Mouse (Mus musculus): Measurements from ENCODE around the gene Neurl4.
"Not testable (repeated sequence)": the region's sequence is repeated elsewhere in the genome, so short reads cannot be mapped to it uniquely, and the experiment has no call there.

Neurl4 gene

DNA sequence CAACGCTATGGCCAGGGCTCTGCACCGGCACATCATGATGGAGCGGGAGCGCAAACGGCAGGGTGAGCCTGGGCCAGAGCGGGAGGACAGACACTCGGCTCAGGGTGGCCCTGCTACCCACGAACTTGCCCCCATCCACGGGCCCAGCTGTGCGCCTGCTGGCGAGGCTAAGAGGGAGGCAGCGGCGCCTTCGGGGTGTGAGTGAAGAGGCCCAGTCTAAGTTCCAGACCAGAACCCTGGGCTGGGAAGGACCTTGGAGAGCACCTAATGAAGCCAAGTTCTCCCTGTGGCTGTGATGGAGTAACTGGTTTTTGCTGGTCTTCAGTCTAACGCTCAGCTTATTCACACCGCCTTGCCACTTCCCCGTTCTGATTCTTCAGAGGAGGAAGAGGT, 13.5 kb downstream of the Neurl4 start:
- DNase-seq, result no peak

DNA sequence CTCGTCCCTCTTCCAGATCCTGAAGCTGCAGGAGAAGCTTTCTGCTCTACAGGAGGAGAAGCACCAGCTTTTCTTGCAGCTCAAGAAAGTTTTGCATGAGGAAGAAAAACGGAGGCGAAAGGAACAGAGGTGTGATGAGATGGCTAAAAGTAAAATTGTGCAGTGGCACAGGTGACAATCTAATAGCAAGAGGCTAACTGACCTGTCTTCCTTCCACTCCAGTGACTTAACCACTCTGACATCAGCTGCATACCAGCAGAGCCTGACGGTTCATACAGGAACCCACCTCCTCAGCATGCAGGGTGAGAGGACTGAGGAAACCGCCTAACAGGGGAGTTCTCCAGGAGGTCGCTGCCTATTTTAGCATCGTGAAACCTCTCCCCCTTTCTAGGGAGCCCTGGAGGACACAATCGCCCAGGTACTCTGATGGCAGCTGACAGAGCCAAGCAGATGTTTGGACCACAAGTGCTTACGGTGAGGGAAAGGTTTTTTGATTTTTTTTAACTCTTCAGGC, 14.1 kb downstream of the Neurl4 start:
- no peak for DNase-seq

DNA sequence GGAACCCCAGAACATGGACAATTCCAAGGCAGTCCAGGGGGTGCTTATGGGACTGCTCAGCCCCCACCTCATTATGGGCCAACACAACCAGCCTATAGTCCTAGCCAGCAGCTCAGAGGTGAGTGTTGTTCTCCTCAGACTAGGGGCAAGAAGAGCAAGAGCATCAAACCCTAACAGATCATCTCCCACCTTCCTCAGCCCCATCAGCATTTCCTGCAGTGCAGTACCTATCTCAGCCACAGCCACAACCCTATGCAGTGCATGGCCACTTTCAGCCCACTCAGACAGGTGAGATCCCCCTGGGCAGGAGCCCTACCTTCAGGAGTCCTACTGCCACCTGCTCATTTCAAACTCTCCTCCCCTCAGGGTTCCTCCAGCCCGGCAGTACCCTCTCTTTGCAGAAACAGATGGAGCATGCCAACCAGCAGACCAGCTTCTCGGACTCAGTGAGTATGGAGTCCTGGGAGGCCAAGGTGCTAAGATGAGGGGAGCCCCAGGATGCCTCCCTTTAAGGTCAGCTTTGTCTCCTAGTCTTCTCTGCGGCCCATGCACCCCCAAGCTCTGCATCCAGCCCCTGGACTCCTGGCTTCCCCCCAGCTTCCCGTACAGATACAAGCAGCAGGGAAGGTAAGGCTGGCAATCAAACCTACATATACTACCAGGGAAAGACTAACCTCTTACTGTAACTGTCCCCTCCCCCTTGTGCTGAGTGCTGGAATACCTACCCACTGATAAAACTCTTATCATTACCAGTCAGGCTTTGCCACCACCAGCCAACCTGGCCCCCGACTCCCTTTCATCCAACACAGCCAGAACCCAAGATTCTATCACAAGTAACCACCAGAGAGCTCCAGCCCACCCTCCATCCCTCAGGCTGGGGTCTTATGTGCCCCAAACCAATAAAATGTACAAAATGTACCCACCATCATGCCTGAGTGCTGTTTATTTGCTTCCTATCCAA, 15.1 kb downstream of the Neurl4 start:
- DNase-seq, result no peak

DNA sequence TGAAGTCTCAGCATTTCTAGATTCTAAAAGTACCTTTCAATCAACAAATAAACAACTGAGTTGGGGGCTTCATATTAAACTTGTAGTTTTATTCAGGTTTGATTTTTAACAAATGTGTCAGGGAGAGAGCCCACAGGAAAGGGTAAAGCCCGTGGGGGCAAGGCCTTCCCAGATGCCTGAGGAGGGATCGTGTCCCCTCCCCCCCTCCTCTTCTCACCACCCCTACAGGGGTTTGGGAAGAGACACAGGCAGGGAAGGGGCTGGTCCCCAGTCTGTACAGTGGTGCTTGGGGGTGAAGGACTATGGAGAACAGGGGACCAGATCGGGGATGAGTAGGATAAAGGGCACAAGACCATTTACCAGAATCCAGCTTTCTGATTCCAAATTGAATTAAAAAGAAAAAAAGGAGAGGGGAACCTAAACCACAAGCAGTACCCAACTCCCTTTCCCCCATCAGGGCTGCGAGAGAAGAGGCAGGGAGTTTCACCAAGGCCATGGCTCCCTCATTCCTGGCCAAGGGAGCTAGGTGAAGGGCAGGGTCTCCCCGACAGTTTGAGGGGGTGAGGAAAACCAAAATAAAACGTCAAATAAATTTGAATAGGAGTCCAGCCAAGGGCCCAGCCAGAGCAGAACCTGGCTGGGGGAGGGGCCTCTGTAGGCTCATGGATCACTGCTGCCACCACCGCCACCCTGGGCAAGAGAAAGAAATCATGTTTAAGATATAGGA, 15.9 kb downstream of the Neurl4 start:
- DNase-seq, result not testable (repeated sequence)

DNA sequence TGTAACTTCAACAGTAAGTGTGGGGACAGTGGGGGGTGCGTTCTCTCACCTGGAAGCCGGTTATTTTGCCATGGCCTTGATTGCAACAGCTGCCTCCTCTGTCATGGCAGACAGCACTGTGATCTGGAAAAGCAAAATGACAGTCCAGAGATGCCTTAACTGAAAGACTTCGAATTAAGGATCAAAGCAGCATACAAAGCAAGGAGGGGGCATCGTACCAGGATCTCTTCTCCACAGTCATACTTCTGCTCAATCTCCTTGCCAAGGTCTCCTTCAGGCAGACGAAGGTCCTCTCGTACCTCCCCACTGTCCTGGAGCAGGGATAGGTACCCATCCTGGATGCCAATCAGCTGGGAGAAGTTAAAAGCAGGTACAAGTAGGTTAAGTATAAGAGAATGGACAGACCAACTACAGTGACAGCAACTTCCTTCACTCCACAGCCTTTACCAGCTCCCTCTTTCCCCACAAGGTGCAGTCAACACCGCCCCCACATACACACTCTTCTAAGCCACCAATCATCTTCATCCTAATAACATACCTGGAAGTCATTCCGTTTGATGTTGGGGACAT, 16.6 kb downstream of the Neurl4 start:
- no peak for DNase-seq

DNA sequence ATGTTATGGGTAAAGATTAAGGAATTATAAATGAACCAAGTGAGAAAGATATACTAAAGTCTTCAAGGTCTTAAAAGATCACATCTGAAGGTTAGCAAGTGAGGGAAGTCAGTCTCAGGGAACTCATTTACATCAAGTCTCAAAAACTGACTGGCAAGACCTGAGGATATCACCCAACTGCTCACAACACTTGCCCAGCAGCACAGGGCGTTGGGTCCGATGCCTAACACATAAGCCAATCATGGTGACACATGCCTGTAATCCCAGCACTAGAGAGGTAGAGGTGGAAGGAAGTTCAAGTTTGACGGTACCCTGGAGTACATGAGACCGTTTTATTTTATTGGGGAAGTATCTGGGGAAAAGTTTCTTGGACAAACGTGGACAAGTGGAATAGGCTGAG, 17.2 kb downstream of the Neurl4 start:
- no peak for DNase-seq

DNA sequence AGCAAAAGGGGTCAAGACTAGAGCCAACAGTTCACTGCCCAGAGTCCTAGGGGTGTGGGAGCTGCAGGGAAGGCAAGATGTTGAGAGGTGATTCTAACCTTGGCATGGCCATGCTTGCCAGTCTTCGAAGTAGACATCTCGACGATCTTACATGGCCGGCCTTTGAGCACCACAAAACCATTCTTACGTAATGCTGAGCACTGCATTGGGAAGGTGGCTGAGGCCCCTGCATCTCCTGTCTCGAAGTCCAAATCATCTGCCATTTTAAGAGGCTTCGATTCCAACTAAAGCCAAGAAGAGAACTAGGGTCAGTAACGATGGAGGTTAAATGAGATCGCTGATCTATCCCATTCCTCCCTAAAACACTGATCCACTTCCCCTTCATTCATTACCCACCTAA, 18.2 kb downstream of the Neurl4 start:
- DNase-seq, result no peak

DNA sequence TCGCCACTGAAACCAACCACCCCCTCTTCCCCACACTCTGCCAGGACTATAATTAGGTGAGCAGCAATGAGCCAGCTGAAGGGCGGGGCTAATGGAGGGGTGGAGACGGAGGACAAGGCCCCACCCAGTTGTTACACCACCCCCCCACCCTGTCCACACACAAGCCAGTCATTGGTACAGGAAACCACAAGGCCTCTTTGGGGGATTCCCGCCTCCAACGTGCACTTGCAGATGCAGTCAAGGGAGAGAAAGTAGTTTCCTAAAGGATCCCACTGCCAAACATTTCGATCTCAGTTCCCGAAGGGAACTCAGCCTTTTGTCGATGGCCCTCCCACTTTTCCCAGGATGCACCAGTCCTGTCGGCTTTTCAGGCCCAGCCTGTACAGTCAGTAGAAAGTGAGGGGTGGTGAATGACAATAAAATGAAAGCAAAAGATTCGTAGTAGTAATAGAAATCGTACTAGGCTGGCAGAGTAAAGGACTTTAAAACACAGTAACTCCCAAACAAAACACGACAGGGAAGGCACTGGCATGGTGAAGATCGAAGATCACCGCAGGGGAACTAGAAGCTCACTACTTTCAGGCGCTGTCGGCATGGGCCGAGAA, 18.9 kb downstream of the Neurl4 start:
- DNase-seq, result peak; percentile 90 to 94

DNA sequence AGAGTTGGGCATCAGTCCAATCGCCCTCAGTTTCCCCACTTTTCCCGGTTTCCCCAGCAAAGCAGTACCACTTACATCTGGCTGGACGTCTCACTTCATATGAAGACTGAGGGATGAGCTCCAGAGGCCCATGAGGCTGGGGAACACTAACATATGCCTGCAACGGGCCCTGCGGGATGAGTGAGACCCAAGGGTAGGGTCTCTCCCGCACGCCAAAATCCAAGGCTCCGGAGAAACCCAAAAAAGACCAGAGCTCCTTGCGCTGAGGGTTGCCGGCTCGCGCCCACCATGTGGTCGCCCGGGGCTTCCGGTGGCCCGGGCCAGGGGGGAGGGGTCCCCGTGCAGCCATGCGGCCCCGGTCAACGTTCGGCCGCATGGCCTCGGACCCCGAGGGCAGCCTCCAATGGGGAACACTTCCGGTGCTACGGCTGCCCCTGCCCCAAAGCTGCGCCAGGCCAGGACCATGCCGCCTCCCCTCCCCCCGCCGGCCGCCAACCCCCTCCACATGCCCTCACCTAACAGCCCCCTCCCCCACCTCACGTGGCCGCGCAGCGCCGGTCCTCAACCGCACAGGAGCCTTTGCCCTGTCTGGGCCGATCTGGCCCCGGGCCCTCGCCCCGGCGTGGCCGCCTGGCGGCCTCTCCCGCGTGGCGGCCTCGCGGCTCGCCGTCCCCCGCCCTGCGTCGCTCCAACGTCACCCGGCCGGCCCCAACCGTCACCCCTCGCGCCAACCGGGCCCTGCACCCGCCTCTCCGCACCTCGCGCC, 19.6 kb downstream of the Neurl4 start:
- DNase-seq, result peak; percentile 62 to 90

DNA sequence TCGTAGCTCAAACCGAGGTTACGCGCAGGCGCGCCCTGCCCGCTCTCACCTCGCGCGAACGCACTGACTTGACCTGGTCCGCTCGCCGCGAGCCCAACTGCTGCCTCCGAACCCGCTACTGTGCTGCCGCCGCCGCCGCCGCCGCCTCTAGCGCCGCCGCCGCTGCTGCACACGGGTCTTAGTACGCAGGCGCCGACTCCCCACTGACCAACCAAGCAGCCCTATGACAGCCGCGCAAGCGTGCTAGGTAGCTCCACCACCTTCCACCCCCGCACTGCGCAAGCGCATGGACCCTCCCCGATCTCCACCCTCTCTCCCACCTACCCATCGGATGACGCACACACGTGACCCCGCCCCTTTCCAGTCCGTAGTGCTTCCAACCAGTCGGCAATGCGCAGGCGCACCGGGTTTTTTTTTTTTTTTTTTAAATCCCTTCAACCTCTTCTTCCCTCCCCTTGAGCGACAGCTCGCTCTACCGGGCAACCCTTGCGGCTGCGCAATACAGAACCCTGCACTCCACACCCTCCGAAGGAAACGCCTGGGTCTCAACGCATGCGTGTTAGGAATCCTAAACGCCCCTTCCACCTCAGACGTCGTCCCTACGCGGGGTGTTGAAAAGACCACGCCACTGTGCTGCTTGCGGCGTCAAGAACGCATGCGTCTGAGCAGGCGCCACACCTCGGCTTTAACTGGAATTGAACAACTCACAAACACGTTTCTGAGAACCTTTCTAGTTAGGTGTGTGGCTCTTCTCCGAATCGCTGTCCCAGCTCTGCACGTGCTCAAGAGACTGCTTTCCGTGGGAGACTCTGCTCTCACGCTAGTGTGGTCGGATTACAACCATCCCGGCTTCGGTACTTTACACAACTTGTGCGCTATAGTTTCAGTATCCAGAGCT, 20.5 kb downstream of the Neurl4 start, which contains the start of gene Eif5a:
Eif5a (minus strand) TSS at position 845 of the 898 bp plus-strand sequence.
- DNase-seq, result peak; percentile 100

DNA sequence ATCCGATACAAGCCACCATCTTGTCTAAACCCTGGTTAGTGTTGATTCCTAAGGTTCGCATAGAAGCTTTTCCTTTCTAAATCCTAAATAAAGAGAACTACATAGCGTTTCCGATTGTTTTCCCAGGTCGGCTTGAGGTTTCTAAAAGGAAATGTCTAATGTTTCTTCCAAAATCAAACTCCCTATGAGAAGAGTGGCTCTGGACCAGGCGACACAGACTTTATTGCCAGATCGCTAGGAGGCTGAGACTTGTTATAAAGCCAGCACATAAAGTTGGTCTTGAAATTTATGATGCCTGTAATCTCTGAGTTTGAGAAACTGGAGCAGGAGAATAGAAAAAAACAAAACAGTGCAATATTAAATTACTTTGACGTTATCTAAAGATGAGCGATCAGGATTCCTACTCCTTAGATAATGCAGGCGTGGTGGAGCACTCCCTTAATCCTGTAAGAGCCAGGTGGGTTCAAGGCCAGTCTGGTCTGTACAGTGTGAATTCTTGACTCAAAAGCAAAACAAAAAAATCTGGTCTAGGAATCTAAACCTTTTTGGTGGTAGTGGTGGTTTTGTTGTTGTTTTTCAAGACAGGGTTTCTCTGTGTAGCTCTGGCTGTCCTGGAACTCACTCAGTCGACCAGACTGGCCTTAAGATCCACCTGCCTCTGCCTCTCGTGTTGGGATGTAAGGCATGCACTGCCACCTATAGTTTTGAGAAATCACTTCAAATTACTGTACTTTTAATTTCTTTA, 21.3 kb downstream of the Neurl4 start:
- no peak for DNase-seq

DNA sequence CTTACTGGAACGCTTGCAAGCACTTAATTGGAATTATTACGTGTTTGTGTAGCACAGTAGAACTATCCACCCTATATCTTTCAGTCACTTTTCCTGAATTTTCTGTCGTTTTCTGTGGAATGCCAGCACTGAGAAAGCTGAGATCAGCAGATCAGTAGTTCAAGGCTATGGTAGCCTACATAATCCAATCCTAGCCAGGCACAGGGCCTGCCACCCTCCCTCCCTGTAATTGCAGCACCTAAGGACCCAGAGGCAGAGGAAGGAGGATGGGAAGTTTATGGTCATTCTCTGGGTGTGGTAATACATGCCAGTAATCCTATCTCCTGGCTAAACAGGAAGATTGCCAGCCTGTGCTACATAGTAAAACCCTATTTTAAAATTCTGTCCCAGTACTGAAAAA, 21.9 kb downstream of the Neurl4 start:
- no peak for DNase-seq

DNA sequence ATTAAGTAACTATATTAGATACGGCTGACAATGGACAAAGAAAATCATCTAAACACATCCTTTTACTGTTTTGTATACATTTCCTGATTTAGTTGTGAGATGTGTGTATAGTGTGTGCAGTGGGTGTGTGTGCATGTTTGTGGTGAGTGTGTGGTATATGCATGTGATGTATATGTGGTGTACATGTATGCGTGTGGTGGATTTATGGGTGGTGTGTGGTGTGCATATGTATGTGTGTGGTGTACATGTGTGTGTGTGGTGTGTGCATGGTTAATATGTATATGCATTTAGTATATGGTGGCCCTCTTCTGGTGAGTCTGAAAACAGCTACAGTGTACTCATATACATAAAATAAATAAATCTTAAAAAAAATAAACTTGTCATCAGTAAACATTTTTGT, 26.6 kb downstream of the Neurl4 start:
- DNase-seq, result no peak

DNA sequence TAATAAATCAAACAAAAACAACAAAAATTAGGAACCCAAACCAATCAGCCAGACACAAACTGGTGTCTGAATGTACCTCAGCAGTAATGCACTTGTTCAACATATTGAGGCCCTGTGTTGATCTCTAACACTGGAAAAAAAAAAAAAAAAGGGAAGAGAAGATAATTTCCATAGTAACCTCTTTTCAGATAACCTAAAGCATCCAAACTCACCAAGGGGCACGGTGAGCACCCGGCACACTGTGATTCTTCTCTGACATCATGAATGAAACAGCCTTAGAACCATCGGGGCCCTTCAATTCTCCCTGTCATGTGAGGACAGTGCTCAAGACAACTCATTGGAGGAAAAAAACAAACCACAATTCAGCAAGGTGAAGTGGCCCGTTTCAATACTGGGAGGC, 28.8 kb downstream of the Neurl4 start:
- DNase-seq, result no peak

DNA sequence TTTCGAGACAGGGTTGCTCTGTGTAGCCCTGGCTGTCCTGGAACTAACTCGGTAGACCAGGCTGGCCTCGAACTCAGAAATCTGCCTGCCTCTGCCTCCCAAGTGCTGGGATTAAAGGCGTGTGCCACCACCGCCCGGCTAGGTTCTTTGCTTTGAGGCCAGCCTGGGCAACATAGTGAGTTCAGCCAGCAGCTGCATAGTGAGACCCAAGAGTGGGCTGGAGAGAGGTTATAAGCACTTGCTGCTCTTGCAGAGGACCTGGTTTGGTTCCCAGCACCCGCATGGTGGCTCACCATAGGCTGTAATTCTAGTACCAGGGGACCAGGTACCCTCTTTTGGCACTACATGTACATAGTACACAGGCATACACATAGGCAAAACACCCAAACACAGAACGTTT, 29.3 kb downstream of the Neurl4 start:
- DNase-seq, result not testable (repeated sequence)

DNA sequence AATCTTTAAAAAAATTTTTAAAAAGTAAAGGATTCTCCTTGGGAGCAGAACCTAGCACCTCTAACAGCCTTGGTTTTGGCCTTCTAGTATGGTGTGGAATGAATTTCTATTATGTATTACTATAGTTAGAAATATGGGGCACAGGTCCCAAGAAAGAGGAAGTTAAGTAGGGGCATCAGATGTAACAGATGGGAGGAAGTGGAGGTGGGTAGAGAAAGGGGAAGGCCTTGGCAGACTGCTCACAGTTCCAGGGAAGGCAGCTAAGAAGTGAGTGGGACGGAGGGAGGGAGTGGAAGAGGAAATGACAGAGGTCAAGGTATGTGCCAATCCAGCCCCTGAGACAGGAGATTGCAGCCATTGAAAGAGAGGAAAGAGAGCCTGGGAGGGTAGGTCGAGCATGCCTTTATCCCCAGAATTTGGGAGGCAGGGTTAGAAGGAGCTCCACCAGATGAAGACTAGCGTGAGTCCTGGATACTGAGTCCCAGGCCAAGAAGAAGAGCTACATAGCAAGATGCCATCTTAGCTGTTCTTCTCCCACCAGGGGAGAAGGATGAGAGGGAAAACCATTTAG, 30.2 kb downstream of the Neurl4 start:
- no peak for DNase-seq

DNA sequence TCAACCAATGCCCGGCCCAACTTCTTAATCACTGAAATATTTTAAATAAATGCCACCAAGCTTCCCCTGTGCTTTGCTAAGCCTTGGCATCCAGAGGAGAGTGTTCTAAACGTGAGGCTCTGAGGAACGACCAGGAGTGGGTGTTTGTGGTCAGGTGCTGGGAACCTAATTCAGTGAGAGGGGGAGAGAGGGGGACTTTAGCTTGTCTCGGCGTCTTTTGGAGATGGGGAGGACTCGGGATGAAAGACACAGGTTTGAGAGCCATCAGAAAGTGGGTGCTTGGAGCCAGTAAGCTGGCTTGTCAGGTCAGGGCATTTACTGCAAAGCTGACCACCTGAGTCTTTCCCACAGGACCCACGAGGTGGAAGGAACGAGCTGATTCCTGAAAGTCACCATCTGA, 30.9 kb downstream of the Neurl4 start:
- DNase-seq, result no peak

DNA sequence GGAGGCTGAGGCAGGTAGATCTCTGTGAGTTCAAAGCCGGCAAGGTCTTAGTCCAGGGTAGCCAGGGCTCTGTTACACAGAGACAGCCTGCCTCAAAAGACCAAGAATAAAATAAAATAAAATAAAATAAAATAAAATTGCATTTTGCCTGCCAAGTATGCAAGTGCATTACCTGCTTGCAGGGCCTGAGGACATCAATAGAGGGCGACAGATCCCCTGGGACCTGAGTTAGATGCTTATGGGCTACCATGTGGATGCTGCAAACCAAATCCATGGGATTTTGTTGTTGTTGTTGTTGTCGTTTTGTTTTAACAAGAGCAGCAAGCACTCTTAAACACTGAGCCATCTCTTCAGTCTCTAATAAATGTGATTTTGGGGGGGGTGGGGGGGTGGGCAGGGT, 31.4 kb downstream of the Neurl4 start:
- DNase-seq, result peak in 1 of 2 experiments; percentile 42

DNA sequence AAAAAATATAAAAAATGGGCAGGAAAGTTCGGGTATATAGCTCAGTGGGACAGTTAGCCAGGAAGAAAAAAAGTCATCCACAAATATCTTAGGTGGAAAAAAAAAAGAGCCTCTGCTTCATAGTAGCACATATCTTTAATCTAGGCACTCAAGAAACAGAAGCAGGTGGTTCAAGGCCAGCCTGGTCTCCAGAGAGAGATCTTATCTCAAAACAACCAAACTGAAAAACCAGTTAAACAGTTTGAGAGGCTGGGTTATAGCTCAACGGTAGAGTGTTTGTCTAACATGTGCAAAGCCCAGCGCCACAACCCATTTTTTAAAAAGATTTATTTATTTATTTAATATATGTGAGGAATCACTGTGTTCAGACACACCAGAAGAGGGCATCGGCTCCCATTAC, 32.2 kb downstream of the Neurl4 start:
- no peak for DNase-seq

DNA sequence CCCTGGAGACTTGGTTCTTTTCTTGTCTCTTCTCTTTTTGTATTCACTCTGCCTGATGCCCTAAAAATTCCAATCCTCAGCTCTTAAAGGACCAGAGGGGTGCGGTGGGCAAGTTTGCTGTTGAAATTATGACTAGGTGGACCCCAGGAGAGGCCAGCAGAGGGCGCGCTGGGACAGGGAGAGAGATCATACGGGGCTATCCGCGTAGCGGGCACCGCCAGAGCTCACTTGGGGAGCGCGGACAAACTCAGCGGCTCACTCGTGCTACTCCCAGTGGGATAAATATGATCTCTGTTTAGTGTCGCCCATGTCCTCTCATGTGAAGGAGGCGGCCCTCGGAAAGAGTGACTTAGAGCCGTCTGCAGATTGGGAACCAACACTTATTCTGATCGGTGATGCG, 33.3 kb downstream of the Neurl4 start:
- DNase-seq, result peak; percentile 92 to 94

All from kidney, postnatal 25 days (tissue).